Mouse (Mus musculus) splenic B cell, adult 2 months (primary cell): ENCODE measurements around the gene Rpap3.
A peak's percentile ranks its signal among the peaks of the same experiment; 100 is the strongest.

Experiments
- DNase-seq: peaks from one replicate; pipeline ENCODE4 v3.0.0-alpha.2; 2011; ENCODE audit warnings: low read depth, low spot score
- H3K27me3 ChIP-seq: 2 replicates; pipeline ENCODE4 v1.6.1; 2012; ENCODE audit warnings: mild to moderate bottlenecking, low read length, moderate library complexity, mixed read lengths; ENCODE audit not compliant: control insufficient read depth, poor library complexity, insufficient read depth, severe bottlenecking
- H3K36me3 ChIP-seq: 2 replicates; pipeline ENCODE4 v1.6.1; 2012; ENCODE audit warnings: mild to moderate bottlenecking, low read length, moderate library complexity, mixed read lengths; ENCODE audit not compliant: control insufficient read depth, poor library complexity, insufficient read depth, severe bottlenecking

The Rpap3 gene

GRCm38 (mm10) chr15:97663750-97664406 lies 41.7 kb downstream of the Rpap3 start:
- DNase-seq = peak; percentile 87
- Histone ChIP-seq H3K36me3 (no peaks in the 10 kb centered on the region), H3K27me3 (no peaks in the 10 kb centered on the region)

- Histone ChIP-seq H3K27me3 (no peaks in the 10 kb centered on the region), H3K36me3 (no peaks in the 10 kb centered on the region)
- DNase-seq = no peak
Measured at GRCm38 (mm10) chr15:97658755-97659116, 46.9 kb downstream of the Rpap3 start.

GRCm38 (mm10) chr15:97657856-97658754 lies 47.5 kb downstream of the Rpap3 start:
- Histone ChIP-seq H3K36me3 (no peaks in the 10 kb centered on the region), H3K27me3 (no peaks in the 10 kb centered on the region)
- no peak for DNase-seq

- DNase-seq = no peak
- Histone ChIP-seq H3K27me3 (no peaks in the 10 kb centered on the region), H3K36me3 (no peaks in the 10 kb centered on the region)
Measured at GRCm38 (mm10) chr15:97657420-97657819, 48.2 kb downstream of the Rpap3 start.

- no peak for DNase-seq
- Histone ChIP-seq H3K27me3 (no peaks in the 10 kb centered on the region), H3K36me3 (no peaks in the 10 kb centered on the region)
Measured at GRCm38 (mm10) chr15:97649726-97650125, 55.9 kb downstream of the Rpap3 start.

GRCm38 (mm10) chr15:97648176-97648575 lies 57.4 kb downstream of the Rpap3 start:
- H3K36me3 ChIP-seq = no peaks in the 10 kb centered on the region
- no peaks in the 10 kb centered on the region; the same call in 1 of the 2 replicates for H3K27me3 ChIP-seq
- no peak for DNase-seq

- Histone ChIP-seq H3K36me3 (no peaks in the 10 kb centered on the region), H3K27me3 (no peaks in the 10 kb centered on the region; the same call in 1 of the 2 replicates)
- DNase-seq = no peak
Measured at GRCm38 (mm10) chr15:97646426-97646825, 59.2 kb downstream of the Rpap3 start.

GRCm38 (mm10) chr15:97643986-97644385 lies 61.6 kb downstream of the Rpap3 start:
- H3K36me3 ChIP-seq = no peaks in the 10 kb centered on the region
- H3K27me3 ChIP-seq = no peaks in the 10 kb centered on the region; the same call in 1 of the 2 replicates
- no peak for DNase-seq
